9 mouse cellular contexts compared by ENCODE assay signal in genomic region chr6:17834493-17834892, GRCm38 (mm10).
DNase-seq lines count a peak whose midpoint lies in the region; ATAC-seq and TF ChIP-seq lines count a peak whose summit lies in the region.
"Had no signal": no experiment of that assay in that cellular context is flagged by ENCODE, and none has a peak within 500 bp of the region (broad histone marks: within the 10 kb centered on the region; RNA-seq: fewer than 3 reads in every experiment).

No protein-coding gene starts in this region.

- no peaks in the 10 kb centered on the region for H3K4me1 ChIP-seq in forebrain, embryonic 14.5 days (ENCODE audit: control insufficient read depth, insufficient read depth, low read length)
- H3K4me1 ChIP-seq in forebrain, embryonic 16.5 days (replicated peaks; ENCODE audit: control insufficient read depth, insufficient read depth, low read length) = no peaks in the 10 kb centered on the region
- peaks cover 0 to 31% of the 10 kb centered on the region in 2 experiments; a peak in 2 of 4 replicates for H3K4me1 ChIP-seq in CH12.LX (ENCODE audit: control insufficient read depth in 1 of 2, insufficient read depth in 2 of 2)
- H3K4me1 ChIP-seq in lung, postnatal 0 days (ENCODE audit: insufficient read depth, low read depth, low read length) = no peaks in the 10 kb centered on the region

- H3K27me3 ChIP-seq in forebrain, embryonic 14.5 days (replicated peaks; ENCODE audit: control insufficient read depth, insufficient read depth, low read length) = no peaks in the 10 kb centered on the region
- no peaks in the 10 kb centered on the region for H3K27me3 ChIP-seq in forebrain, embryonic 16.5 days (replicated peaks; ENCODE audit: control insufficient read depth, insufficient read depth, low read length)
- H3K27me3 ChIP-seq in CH12.LX (replicated peaks) = no peaks in the 10 kb centered on the region
- H3K27me3 ChIP-seq in lung, postnatal 0 days (replicated peaks; ENCODE audit: insufficient read depth, low read length) = no peaks in the 10 kb centered on the region
- H3K27me3 ChIP-seq: limb, embryonic 13.5 days had no signal

- TF ChIP-seq CTCF in CH12.LX (conservative IDR thresholded peaks at IDR 0.05 in 1 of 2, IDR thresholded peaks at IDR 0.05 in 1 of 2; ENCODE audit: low read depth in 2 of 2, low read length in 2 of 2) = peak; percentile 59 to 97
- peak; percentile 85 for TF ChIP-seq CTCF in lung, postnatal 0 days (IDR thresholded peaks at IDR 0.05)

- dilution Hi-C loops in CH12.LX (cut with MboI; ENCODE audit: extremely low pct_ligation_motif_present, extremely low pct_unique_long_range_greater_than_20kb, low sequenced_read_pairs) = no loop called here

- H3K9me3 ChIP-seq in forebrain, embryonic 14.5 days (replicated peaks; ENCODE audit: control insufficient read depth, low read length) = no peaks in the 10 kb centered on the region
- H3K9me3 ChIP-seq in forebrain, embryonic 16.5 days (ENCODE audit: control insufficient read depth, low read length) = 0 out of 2 replicates have a peak, but pooled peaks cover 4% of the 10 kb centered on the region
- H3K9me3 ChIP-seq in CH12.LX (replicated peaks; ENCODE audit: low read length) = peaks cover 6% of the 10 kb centered on the region
- no peaks in the 10 kb centered on the region for H3K9me3 ChIP-seq in lung, postnatal 0 days (ENCODE audit: low read length)

- no peak overlapping the region for H3K9ac ChIP-seq in forebrain, embryonic 14.5 days (ENCODE audit: low read length)
- no peak overlapping the region for H3K9ac ChIP-seq in forebrain, embryonic 16.5 days (replicated peaks; ENCODE audit: low read depth, low read length)
- no peak overlapping the region for H3K9ac ChIP-seq in CH12.LX (ENCODE audit: insufficient read depth, low read depth)
- no peak overlapping the region for H3K9ac ChIP-seq in lung, postnatal 0 days (replicated peaks; ENCODE audit: low read depth)
- H3K9ac ChIP-seq: limb, embryonic 13.5 days had no signal

- no peak for ATAC-seq in forebrain, embryonic 14.5 days
- ATAC-seq in forebrain, embryonic 16.5 days = no peak
- ATAC-seq in frontal cortex, adult (ENCODE audit: low TSS enrichment) = peak; percentile 66
- no peak for ATAC-seq in lung, postnatal 0 days

- 40% methylated on average over 7 of the region's 7 CpGs for WGBS in forebrain, embryonic 14.5 days
- WGBS in forebrain, embryonic 16.5 days = 39% methylated on average over 7 of the region's 7 CpGs
- WGBS in large intestine, adult 2 months = 36% methylated on average over 7 of the region's 7 CpGs
- 31% methylated on average over 7 of the region's 7 CpGs for WGBS in lung, postnatal 0 days

- peak; percentile 97 for TF ChIP-seq RAD21 in CH12.LX (IDR thresholded peaks at IDR 0.05; ENCODE audit: low read depth, low read length)

- TF ChIP-seq EP300 in CH12.LX (IDR thresholded peaks at IDR 0.05; ENCODE audit: low read length) = no peak
- TF ChIP-seq EP300 in lung, postnatal 0 days (IDR thresholded peaks at IDR 0.05) = no peak

- no peak overlapping the region for H3K4me2 ChIP-seq in forebrain, embryonic 14.5 days (ENCODE audit: low read length)
- no peak overlapping the region for H3K4me2 ChIP-seq in forebrain, embryonic 16.5 days (ENCODE audit: low read length)
- no peak overlapping the region for H3K4me2 ChIP-seq in CH12.LX (ENCODE audit: insufficient read depth, low read depth, poor library complexity, severe bottlenecking)
- H3K4me2 ChIP-seq in lung, postnatal 0 days (replicated peaks; ENCODE audit: low read depth, low read length) = no peak overlapping the region
- H3K4me2 ChIP-seq: limb, embryonic 13.5 days had no signal

- H3K79me2 ChIP-seq in CH12.LX (replicated peaks; ENCODE audit: control insufficient read depth, extremely low read depth, insufficient read depth, poor library complexity, severe bottlenecking) = no peaks in the 10 kb centered on the region

- no peak for TF ChIP-seq POLR2A in CH12.LX (IDR thresholded peaks at IDR 0.05; ENCODE audit: low read depth, low read length)

- H3K27ac ChIP-seq in forebrain, embryonic 14.5 days (ENCODE audit: low read depth, low read length) = no peak overlapping the region
- H3K27ac ChIP-seq in forebrain, embryonic 16.5 days (ENCODE audit: low read length) = no peak overlapping the region
- H3K27ac ChIP-seq in CH12.LX (ENCODE audit: insufficient read depth, low read depth) = no peak overlapping the region
- H3K27ac ChIP-seq in lung, postnatal 0 days (ENCODE audit: low read length) = no peak overlapping the region
- H3K27ac ChIP-seq: limb, embryonic 13.5 days had no signal

- peaks cover 11% of the 10 kb centered on the region for H3K36me3 ChIP-seq in forebrain, embryonic 14.5 days (ENCODE audit: control insufficient read depth, insufficient read depth, low read length)
- peaks cover 5% of the 10 kb centered on the region for H3K36me3 ChIP-seq in forebrain, embryonic 16.5 days (ENCODE audit: control insufficient read depth, insufficient read depth)
- H3K36me3 ChIP-seq in CH12.LX (replicated peaks in 1 of 2; ENCODE audit: control insufficient read depth in 1 of 2, insufficient read depth in 1 of 2, low read length in 1 of 2) = peaks cover 9 to 39% of the 10 kb centered on the region in 2 experiments
- H3K36me3 ChIP-seq in lung, postnatal 0 days (ENCODE audit: insufficient read depth, low read length) = no peaks in the 10 kb centered on the region

- peak; percentile 80 for DNase-seq in forebrain, embryonic 14.5 days (ENCODE audit: low spot score)
- peak; percentile 70 for DNase-seq in CH12.LX (ENCODE audit: extremely low read depth)
- DNase-seq in c-Kit-negative CD71-positive TER-119-positive erythroid progenitor cells, embryonic 14.5 days (ENCODE audit: low read depth, low spot score) = peak; percentile 69
- DNase-seq in large intestine, adult 2 months (ENCODE audit: low read depth, low spot score) = peak; percentile 50
- peak; percentile 70 for DNase-seq in lung, postnatal 0 days (ENCODE audit: low spot score)
- DNase-seq in spleen, adult 18-20 months = peak; percentile 27 to 72

- in situ Hi-C loops in CH12.LX (cut with MboI; ENCODE audit: low pct_ligation_motif_present, low pct_unique_long_range_greater_than_20kb, low sequenced_read_pairs) = loop anchor here (5.0 to 25.0 kb wide), 3 partner anchors 107 to 722 kb away; no protein-coding TSS in a partner anchor

- H3K4me3 ChIP-seq in forebrain, embryonic 14.5 days (ENCODE audit: low read depth, low read length) = no peak overlapping the region
- H3K4me3 ChIP-seq in forebrain, embryonic 16.5 days (replicated peaks; ENCODE audit: low read length) = no peak overlapping the region
- no peak overlapping the region for H3K4me3 ChIP-seq in CH12.LX (replicated peaks in 1 of 3; ENCODE audit: low read depth in 2 of 3, low read length in 2 of 3, poor library complexity in 1 of 3)
- no peak overlapping the region for H3K4me3 ChIP-seq in lung, postnatal 0 days (ENCODE audit: low read depth, low read length)
- H3K4me3 ChIP-seq: limb, embryonic 13.5 days had no signal

TF ChIP-seq in CH12.LX, 34 proteins besides CTCF, POLR2A, EP300 and RAD21:
- TF ChIP-seq ZC3H11A (IDR thresholded peaks at IDR 0.05; ENCODE audit: low read depth, low read length) = peak; percentile 88
- TF ChIP-seq RCOR1 (conservative IDR thresholded peaks at IDR 0.05; ENCODE audit: low read depth, low read length) = no peak
- no peak for TF ChIP-seq TBP (conservative IDR thresholded peaks at IDR 0.05; ENCODE audit: low read depth, low read length)
- TF ChIP-seq SMC3 (IDR thresholded peaks at IDR 0.05; ENCODE audit: low read depth, low read length) = peak; percentile 94
